Mouse (Mus musculus) thymus, adult 2 months (tissue): ENCODE results near the gene Duox1. TPM values are rescaled to one million over a fixed set of nuclear protein-coding genes. Genes with fewer than 3 reads are reported as not detected.

Experiments
- DNase-seq: peaks from one replicate; pipeline ENCODE4 v3.0.0; 2021
- H3K27ac ChIP-seq: fragments of 200-500 bp; 2 replicates; pipeline ENCODE4 v1.5.1; 2012; ENCODE audit warnings: low read length, control low read depth; ENCODE audit not compliant: control insufficient read depth, insufficient read depth
- H3K27me3 ChIP-seq: fragments of 200-500 bp; 2 replicates; pipeline ENCODE4 v1.6.1; 2012; ENCODE audit warnings: mild to moderate bottlenecking, low read length, moderate library complexity, mixed read lengths; ENCODE audit not compliant: control insufficient read depth, insufficient read depth
- H3K36me3 ChIP-seq: fragments of 200-500 bp; 2 replicates; pipeline ENCODE4 v1.6.1; 2012; ENCODE audit warnings: mild to moderate bottlenecking, low read length, moderate library complexity; ENCODE audit not compliant: control insufficient read depth, insufficient read depth
- H3K4me1 ChIP-seq: fragments of 200-500 bp; replicated peaks from 2 replicates; pipeline ENCODE4 v1.6.1; 2012; ENCODE audit warnings: low read length; ENCODE audit not compliant: control insufficient read depth, insufficient read depth
- H3K4me3 ChIP-seq: fragments of 200-500 bp; 2 replicates; pipeline ENCODE4 v1.5.1; 2012; ENCODE audit warnings: mild to moderate bottlenecking, low read length, control low read depth, moderate library complexity; ENCODE audit not compliant: control insufficient read depth, insufficient read depth
- CTCF ChIP-seq: fragments of 200-500 bp; IDR thresholded peaks from 2 replicates; pipeline ENCODE4 v1.5.1; 2012; ENCODE audit warnings: mild to moderate bottlenecking, control low read depth, low read length, moderate library complexity, borderline replicate concordance; ENCODE audit not compliant: control insufficient read depth, poor library complexity, insufficient read depth; ENCODE audit errors: extremely low read depth
- POLR2A ChIP-seq: fragments of 200-500 bp; IDR thresholded peaks from 2 replicates; pipeline ENCODE4 v1.6.1; 2012; ENCODE audit warnings: mild to moderate bottlenecking, low read length, control low read depth, moderate library complexity; ENCODE audit not compliant: control insufficient read depth, poor library complexity, insufficient read depth; ENCODE audit errors: extremely low read depth
- WGBS: fragments of 180-500 bp; shearing (Covaris S2); methylation state at CpG from one replicate; pipeline ENCODE4 v1.1.7; 2018; 5-methylcytosine and 5-hydroxymethylcytosine counted together
- polyA plus RNA-seq: library from polyadenylated mRNA; depleted of rRNA; stranded (reverse); fragments of >200 nt; gene quantifications from 2 replicates; pipeline ENCODE4 v1.2.3, GENCODE M21; 2012

The Duox1 gene
- polyA plus RNA-seq, 1 experiment = 0.26 TPM

DNA sequence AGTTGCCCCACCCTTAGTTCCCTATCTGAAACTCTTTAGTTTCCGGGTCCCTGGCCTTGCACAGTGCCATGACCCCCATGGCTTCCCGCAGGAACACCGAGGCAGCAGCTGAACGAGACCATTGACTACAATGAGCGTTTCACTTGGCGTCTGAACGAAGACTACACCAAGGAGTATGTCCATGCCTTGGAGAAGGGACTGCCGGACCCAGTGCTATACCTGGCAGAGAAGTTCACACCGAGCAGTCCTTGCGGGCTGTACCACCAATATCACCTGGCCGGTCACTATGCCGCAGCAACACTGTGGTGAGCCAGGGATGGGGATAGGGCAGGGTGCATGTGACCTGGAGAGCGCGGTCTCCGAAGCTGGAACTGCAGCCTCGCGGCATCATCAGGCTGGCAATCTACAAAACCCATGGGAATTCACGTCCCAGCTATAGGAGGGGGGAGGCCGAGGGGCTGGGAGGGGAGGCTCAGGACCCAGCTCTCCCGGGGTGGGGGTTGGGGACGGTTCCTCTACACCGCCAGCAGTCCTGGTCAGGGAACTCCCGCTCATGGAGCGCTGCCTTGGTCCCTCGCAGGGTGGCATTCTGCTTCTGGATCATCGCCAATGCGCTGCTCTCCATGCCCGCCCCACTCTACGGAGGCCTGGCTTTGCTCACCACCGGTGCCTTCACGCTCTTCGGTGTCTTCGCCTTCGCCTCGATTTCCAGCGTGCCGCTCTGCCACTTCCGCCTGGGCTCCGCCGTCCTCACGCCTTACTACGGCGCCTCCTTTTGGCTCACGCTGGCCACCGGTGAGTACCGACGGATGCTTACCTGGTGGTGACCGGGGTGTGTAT, 14.2 kb upstream of the Duox1 start:
- Histone ChIP-seq H3K27ac (no peak overlapping the region), H3K4me3 (peak overlapping the region; percentile 17)
- WGBS = 3% methylated on average over 48 of the region's 48 CpGs

DNA sequence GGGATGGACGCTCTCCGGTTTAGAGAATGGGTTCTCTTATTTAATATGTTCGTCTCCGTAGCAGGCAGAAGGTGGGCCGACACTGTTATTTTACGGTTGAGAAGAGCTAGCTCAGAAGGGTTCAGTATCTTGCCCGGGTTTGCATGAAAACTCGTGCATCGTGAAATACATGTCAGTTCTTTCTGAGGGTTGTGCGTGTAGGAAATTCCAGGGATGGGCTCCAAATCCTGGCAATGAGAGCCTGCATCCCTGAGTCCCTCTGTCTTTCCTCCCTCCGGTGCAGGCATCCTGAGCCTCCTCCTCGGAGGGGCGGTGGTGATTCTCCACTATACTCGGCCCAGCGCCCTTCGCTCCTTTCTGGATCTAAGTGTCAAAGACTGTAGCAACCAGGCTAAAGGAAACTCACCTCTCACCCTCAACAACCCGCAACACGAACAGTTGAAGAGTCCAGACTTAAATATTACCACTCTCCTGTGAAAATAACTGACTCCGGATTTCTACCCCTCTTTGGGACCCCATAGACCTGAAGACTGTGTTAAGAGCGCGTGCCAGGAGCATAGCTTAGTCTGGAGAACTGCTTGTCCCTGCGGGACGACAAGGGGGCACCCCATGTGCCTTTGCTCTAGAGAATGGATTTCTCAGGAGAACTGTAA, 13.4 kb upstream of the Duox1 start:
- Histone ChIP-seq H3K27me3 (peaks cover 34% of the 10 kb centered on the region), H3K27ac (no peak overlapping the region), H3K36me3 (no peaks in the 10 kb centered on the region), H3K4me3 (no peak overlapping the region), H3K4me1 (peaks cover 34% of the 10 kb centered on the region)
- WGBS = 15% methylated on average over 23 of the region's 23 CpGs
- TF ChIP-seq POLR2A = no peak
- no peak for TF ChIP-seq CTCF
- DNase-seq = no peak

More for the DNA sequence above, 14.2 kb upstream of the Duox1 start:
- Histone ChIP-seq H3K27me3 (peaks cover 35% of the 10 kb centered on the region), H3K4me1 (peaks cover 27% of the 10 kb centered on the region), H3K36me3 (no peaks in the 10 kb centered on the region)
- DNase-seq = peak; percentile 47
- TF ChIP-seq CTCF (no peak), POLR2A (no peak)

DNA sequence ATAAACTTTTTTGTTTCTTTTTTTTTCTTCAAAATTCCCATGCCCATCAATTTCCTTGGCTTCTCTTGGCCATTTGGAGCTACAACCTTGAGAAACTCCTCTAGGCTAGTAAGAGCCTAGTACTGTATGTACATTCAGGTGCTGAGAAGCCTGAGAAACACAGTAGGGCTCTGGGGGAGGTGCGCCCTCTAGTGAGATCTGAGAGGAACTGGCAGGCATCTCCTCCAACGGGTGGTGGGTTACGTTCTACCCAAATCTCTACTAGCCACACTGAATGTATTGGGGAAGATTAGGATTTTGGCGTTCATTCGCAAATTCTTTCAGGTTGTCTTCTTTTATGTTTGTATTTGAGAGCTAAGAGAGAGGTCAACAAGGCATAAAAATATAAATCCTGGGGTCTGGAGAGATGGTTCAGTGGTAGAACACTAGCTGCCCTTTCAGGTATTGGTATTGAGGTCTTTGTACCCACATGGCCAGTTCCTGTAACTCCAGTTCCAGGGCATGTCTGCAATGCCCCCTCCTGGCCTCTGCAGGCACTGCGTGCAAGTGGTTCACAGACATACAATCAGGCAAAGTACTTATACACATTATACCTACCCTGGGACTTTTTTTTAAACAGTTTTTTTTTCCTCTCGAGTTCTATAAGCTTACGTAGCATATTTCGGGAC, 12.8 kb upstream of the Duox1 start:
- DNase-seq = peak; percentile 78
- H3K4me1 ChIP-seq = peaks cover 37% of the 10 kb centered on the region
- no peak overlapping the region for H3K4me3 ChIP-seq
- no peak overlapping the region for H3K27ac ChIP-seq
- H3K36me3 ChIP-seq = no peaks in the 10 kb centered on the region
- TF ChIP-seq POLR2A (no peak), CTCF (peak; percentile 32; the same call in 1 of the 2 replicates)
- 16% methylated on average over 9 of the region's 9 CpGs for WGBS
- peaks cover 28% of the 10 kb centered on the region for H3K27me3 ChIP-seq

DNA sequence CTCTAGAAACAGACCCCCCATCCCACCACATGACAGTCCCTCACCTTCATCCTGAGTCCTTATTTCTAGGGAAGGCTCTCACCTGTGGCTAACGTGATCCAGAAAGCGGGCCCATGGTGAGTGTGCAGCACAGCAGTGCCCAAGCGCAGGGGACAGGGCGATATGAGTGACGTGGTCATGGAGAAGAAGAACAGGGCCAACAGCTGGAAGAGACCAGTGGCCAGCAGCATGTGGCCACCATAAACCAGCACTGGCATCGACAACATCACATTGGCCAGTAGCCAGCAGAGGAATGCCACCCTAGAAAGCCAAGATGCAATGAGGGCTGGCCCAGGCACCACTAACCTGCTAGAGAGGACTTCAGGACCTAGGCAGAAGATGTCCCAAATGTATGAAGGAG, 10.9 kb upstream of the Duox1 start:
- peaks cover 30% of the 10 kb centered on the region for H3K4me1 ChIP-seq
- TF ChIP-seq POLR2A = no peak
- no peak for DNase-seq
- 98% methylated on average over 6 of the region's 6 CpGs for WGBS
- H3K36me3 ChIP-seq = no peaks in the 10 kb centered on the region
- H3K27me3 ChIP-seq = peaks cover 20% of the 10 kb centered on the region
- H3K4me3 ChIP-seq = no peak overlapping the region
- H3K27ac ChIP-seq = no peak overlapping the region

DNA sequence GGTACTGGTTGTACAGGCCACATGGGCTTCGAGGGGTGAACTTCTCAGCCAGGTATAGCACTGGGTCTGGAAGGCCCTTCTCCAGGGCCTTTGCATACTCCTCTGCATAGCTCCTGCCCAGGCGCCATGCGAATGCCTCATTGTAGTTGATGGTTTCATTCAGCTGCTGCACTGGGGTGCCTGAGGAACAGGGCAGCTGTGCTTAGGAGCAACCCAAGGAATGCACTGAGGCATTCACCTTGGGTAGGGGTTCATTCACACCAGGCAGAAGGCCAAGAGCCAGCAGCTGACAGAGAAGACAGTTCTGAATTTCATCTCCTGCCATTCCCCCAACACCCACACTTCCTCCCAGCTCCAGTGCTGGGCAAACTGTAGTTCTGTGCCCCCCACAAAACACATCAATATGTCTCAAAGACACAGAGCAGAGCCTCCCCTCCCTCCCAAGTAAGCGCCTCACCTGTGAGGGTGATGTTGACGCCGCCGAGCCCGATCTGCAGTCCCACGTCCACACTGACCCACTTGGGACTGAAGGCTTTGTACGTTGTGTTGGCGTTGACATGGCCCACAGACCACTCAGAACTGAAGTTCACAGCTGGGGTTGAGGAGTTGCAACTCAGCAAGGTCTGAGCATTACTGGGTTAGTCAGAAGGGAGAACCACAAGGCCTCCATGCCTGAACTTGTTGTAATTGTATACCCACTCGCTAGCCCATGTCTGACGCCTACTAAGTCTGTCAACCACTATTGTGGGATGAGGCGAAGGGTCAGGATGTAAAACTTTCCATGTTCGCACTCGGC, 10.2 kb upstream of the Duox1 start:
- Histone ChIP-seq H3K36me3 (no peaks in the 10 kb centered on the region), H3K4me1 (peaks cover 30% of the 10 kb centered on the region), H3K27ac (no peak overlapping the region), H3K27me3 (peaks cover 12% of the 10 kb centered on the region; the same call in 1 of the 2 replicates), H3K4me3 (no peak overlapping the region)
- 91% methylated on average over 16 of the region's 16 CpGs for WGBS
- DNase-seq = no peak
- no peak for TF ChIP-seq POLR2A
- TF ChIP-seq CTCF = no peak

DNA sequence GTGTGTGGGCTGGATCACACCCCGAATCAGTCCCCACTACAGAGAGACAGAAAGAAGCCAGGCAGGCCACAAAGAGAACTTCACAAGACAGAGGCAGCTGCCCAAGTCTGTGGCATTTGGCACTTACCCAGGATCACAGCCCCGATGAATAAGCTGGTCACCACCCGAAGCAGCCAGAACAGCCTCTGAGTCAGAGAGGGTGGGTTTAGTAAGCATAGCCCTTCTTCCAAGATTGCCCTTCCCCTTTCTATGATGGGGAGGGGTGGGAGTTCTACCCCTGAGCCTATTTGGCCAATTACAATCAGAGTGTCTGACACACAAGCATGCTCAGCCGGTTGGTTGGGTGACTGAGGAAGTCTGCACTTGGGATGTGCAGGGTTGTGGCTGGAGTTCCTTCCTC, 9.3 kb upstream of the Duox1 start:
- Histone ChIP-seq H3K27ac (no peak overlapping the region), H3K36me3 (no peaks in the 10 kb centered on the region), H3K4me3 (no peak overlapping the region), H3K27me3 (peaks cover 7% of the 10 kb centered on the region; the same call in 1 of the 2 replicates), H3K4me1 (peaks cover 26% of the 10 kb centered on the region)
- DNase-seq = no peak
- under 1% methylated on average over 4 of the region's 4 CpGs for WGBS
- TF ChIP-seq CTCF (no peak), POLR2A (no peak)
